Mouse (Mus musculus): Measurements from ENCODE around the gene Jakmip3. TPM values are rescaled to one million over a fixed set of nuclear protein-coding genes. Genes with fewer than 3 reads are reported as not detected.

The Jakmip3 gene
- polyA plus RNA-seq, 1 experiment from 2014 or later, result not detected

GRCm38 (mm10) chr7:139130361-139130760 lies 189.8 kb downstream of the Jakmip3 start:
- H3K9ac ChIP-seq, result no peak overlapping the region
- WGBS, result 56% methylated on average over 6 of the region's 6 CpGs
- H3K4me2 ChIP-seq, result no peak overlapping the region
- H3K4me3 ChIP-seq, result no peak overlapping the region
- ATAC-seq (ENCODE audit: extremely low read depth, insufficient number of reproducible peaks, low FRiP score, low TSS enrichment), result no peak
- no peak overlapping the region for H3K27ac ChIP-seq (replicated peaks)
- no peaks in the 10 kb centered on the region for H3K36me3 ChIP-seq
- peaks cover 14% of the 10 kb centered on the region for H3K4me1 ChIP-seq
- no peaks in the 10 kb centered on the region for H3K9me3 ChIP-seq
- H3K27me3 ChIP-seq (replicated peaks), result peaks cover 17% of the 10 kb centered on the region

GRCm38 (mm10) chr7:139131538-139131937 lies 191.0 kb downstream of the Jakmip3 start:
- Histone ChIP-seq H3K4me2 (no peak overlapping the region), H3K4me1 (peaks cover 14% of the 10 kb centered on the region), H3K9ac (no peak overlapping the region), H3K27me3 (replicated peaks) (peaks cover 17% of the 10 kb centered on the region), H3K36me3 (no peaks in the 10 kb centered on the region), H3K4me3 (no peak overlapping the region), H3K9me3 (no peaks in the 10 kb centered on the region), H3K27ac (replicated peaks) (no peak overlapping the region)
- WGBS, result 66% methylated on average over 8 of the region's 8 CpGs
- no peak for ATAC-seq (ENCODE audit: extremely low read depth, insufficient number of reproducible peaks, low FRiP score, low TSS enrichment)

- WGBS, result 67% methylated on average over 3 of the region's 3 CpGs
- no peaks in the 10 kb centered on the region for H3K36me3 ChIP-seq
Observed at GRCm38 (mm10) chr7:139133446-139133845, 192.9 kb downstream of the Jakmip3 start.

More at GRCm38 (mm10) chr7:139133446-139133845, 192.9 kb downstream of the Jakmip3 start:
- Histone ChIP-seq H3K9me3 (no peaks in the 10 kb centered on the region), H3K27ac (replicated peaks) (no peak overlapping the region), H3K4me1 (peaks cover 12% of the 10 kb centered on the region), H3K4me3 (no peak overlapping the region), H3K4me2 (no peak overlapping the region), H3K9ac (no peak overlapping the region), H3K27me3 (replicated peaks) (peaks cover 15% of the 10 kb centered on the region)
- ATAC-seq (ENCODE audit: extremely low read depth, insufficient number of reproducible peaks, low FRiP score, low TSS enrichment), result no peak

Other genes with a start within 250 kb of the Jakmip3 start
- 27.4 and 29.7 TPM in 2 replicates for gene Ppp2r2d, start 94.7 kb upstream of the Jakmip3 start, polyA plus RNA-seq (2015; fragmentation: Nextera tagmentation; extraction: Ambion mirVana)
- gene Mapk1ip1, start 94.5 kb upstream of the Jakmip3 start, polyA plus RNA-seq (2015; fragmentation: Nextera tagmentation; extraction: Ambion mirVana), result 11.8 and 12.2 TPM in 2 replicates
- 282 and 334 TPM in 2 replicates for gene Bnip3, start 31.2 kb upstream of the Jakmip3 start, polyA plus RNA-seq (2015; fragmentation: Nextera tagmentation; extraction: Ambion mirVana)
- 3.2 and 3.5 TPM in 2 replicates for gene Dpysl4, start 145.3 kb downstream of the Jakmip3 start, polyA plus RNA-seq (2015; fragmentation: Nextera tagmentation; extraction: Ambion mirVana)

Data from heart, embryonic 13.5 days (tissue).